Mouse (Mus musculus) adrenal gland (tissue): ENCODE results near the gene Tssk3.

Experiments used
- intact Hi-C: fragments of 180-260 bp; cut with DNase I; formaldehyde crosslinking; loops from one replicate; pipeline ENCODE4 v1.15.1; 2025

Tssk3 gene

DNA sequence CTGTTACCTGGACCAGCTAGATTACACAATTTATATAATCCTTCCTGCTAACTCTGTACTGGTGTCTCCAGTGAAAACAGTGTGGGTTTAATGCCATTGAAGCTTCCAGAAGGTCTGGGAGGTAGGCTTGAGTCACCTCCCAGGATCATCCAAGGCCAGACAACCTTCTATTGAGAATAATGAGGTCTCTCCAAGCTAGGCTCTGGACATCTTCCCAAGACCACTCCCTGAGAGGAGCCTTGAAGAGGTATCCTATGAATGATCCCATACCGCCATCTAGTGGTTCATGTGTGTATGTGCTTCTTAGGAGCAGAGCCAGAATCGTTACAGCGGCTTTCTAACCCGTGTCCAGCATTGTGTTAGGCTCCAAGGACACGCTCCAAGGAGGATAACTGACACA lies 35.6 kb downstream of the Tssk3 start:
- intact Hi-C loops: loop anchor here (2.0 to 10.0 kb wide), 2 partner anchors 104 to 320 kb away; partner anchors contain the start of gene Fndc5

DNA sequence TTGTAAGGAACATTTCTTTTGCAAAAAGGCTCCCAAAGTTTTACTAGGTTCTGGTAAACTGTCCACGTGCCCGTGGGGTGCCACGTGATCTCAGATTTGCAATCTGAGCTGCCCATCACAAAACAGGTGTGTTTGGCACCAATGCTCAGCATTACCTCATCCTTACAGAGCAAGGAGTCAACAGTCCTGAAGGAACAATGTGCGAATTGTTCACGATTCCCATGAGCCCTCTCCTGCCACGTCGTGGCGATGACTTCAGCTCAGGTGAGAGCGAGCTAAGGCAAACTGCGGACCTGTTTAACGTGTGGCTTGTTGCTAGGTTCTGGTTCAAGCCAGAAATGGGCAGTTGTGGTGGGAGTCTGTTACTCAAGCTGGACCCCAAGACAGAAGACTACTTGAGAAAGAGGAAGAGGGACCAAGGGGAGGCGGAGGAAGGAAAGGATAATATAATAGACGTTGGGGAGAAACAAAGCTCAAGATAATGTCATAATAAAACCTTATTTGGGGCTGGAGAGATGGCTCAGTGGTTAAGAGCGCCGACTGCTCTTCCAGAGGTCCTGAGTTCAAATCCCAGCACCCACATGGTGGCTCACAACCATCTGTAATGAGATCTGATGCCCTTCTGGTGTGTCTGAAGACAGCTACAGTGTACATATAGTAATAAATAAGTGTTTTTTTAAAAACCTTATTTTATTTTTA lies 39.2 kb downstream of the Tssk3 start:
- intact Hi-C loops: loop anchor here (10.0 kb wide), 1 partner anchor 317 kb away; the partner anchor contains the start of gene Fndc5

DNA sequence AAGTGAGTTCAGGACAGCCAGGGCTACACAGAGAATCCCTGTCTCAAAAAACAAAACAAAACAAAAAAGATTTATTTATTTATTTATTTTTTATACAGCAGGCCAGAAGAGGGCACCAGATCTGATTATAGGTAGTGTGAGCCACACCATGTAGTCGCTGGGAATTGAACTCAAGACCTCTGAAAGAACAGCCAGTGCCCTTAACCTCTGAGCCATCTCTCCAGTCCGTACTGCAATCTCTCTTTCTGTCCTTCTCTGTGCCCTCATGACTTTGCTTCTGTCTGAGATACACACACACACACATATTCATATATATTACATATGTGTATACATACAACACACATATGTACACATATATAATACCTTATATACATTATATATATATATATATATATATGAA lies 40.0 kb downstream of the Tssk3 start:
- intact Hi-C loops: loop anchor here (10.0 kb wide), 1 partner anchor 316 kb away; the partner anchor contains the start of gene Fndc5

DNA sequence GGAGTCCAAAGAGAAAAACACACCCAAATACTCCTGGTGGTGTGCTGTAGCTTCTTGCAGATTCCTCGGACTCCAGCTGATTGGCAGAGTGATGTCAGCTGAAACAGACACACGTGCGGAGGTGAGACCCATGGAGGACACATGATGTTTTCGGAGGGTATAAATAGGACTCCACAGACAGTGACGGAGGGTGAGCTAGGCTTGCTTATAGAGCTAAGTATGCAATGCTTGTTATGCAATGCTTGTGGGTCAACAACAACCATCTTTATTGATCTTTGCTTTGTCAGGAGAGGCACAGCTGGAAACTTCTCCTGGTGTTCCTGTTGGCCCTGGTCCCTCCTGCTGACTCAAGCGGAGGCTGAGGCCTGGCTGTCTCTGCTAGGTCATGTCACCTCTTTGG lies 42.1 kb downstream of the Tssk3 start:
- intact Hi-C loops: no loop called here

DNA sequence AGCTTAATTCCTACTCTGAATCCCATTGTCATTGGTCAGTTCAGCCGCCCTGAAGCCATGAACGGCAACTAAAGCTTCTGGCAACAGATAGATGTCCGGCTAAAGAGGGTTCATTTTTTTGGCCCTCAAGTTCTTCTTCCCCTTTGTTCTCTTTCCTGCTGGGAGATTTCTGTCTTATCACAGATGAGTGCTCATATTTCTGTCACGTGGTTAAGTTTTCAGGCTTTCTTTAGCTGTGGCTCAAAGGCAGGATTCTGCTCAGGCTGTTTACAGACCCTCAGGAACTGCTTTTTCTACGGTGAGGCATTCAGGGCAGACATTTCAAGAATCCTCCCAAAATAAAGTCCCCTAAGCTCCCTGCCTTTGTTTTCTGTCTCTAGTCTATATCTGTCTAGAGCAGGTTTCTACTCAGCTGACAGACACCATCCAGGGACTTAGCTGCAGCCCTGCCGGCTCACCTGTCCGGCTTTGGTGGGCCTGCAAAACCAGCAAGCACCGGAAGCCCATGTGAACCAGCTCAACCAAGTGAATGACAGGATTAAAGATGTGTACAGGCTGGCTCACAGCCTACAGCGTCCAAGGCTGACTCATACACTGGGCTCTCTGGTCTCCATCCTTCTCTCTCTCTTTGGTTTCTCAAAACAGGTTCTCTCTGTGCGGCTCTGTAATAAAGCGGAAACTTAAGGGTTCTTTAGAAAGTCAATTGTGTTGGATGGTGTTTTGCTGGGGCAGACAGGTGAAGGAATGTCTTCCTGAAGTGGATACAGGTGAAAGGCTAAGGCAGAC lies 42.9 kb downstream of the Tssk3 start:
- intact Hi-C loops: no loop called here

DNA sequence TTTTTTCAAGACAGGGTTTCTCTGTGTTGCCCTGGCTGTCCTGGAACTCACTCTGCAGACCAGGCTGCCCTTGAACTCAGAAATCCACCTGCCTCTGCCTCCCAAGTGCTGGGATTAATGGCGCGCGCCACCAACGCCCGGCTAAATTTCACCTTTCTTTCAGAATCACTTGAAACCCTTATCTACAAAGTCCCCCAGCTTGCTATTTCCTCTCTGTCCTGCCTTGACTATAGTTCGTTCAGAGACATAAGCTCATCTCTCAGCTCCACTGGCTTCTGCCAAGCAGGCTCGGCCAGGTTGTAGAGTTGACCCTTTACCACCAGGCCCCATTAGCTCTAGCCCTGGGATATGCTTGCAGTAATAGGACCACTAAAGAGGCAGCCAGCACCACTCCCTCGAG lies 43.5 kb downstream of the Tssk3 start:
- intact Hi-C loops: no loop called here

DNA sequence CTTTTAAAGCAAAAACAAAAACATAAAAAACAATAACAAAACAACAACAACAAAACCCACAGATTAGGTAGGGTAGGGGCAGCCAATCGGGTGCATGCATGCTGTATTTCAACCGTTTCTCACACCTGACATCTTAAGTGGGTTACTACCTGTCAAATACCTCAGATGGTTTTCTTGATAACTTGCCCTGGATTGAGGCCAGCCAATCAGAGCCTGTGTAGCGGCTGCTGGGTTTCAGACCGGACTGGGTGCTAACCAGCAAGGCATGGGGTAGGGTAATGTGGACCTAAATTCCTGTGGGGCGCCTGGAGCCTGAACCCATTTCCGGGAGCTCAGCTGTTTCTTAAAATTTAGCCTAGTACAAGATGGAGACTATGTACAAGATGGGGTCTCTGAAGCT lies 49.7 kb downstream of the Tssk3 start:
- intact Hi-C loops: no loop called here

DNA sequence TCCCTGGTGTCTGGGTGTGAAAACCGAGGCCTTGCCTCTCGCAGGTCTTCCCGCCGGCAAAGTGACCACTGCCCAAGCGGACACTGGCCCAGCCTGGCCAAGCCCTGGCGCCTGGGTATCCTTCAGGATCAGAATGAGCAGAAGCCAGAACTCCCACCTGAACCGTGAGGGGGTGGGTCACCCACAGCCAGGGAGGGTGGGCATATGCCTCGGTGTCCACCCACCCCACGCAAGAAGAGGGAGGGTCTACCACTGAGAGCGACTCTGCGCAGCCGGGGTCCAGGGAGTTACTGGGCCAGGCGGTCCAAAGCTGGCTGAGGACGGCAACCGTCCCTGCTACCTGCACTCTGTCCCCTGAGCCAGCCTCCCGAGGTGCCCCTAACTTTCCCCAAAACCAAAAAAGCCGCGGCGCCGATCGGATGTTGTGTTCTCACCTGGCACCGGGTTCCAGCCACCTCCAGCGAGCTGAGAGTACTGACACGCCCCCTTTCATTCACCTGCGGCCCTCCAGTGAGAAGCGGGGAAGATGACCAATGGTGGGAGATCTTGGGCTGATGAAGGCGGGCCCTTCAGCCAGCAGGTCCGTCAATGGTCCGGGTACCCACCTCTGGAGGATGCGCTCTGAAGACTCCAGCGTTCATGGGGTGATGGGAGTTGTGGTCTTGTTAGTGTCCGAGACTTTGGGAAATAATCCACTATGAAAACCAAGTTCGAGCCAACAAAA lies 50.3 kb downstream of the Tssk3 start, which contains the start of gene Zbtb8b:
Gene Zbtb8b (minus strand): TSS at position 514 of the 724 bp plus-strand sequence.
- intact Hi-C loops: no loop called here
